Mouse (Mus musculus) CH12.LX (cell line): ENCODE data around the gene Inpp5e. TPM values are rescaled to one million over a fixed set of nuclear protein-coding genes. Genes with fewer than 3 reads are reported as not detected.

Source experiments
- DNase-seq: peaks from one replicate; pipeline ENCODE4 v3.0.0-alpha.2; 2013; ENCODE audit errors: extremely low read depth
- H3K27ac ChIP-seq: 2 replicates; pipeline ENCODE4 v1.5.1; 2012; ENCODE audit warnings: low read depth, mild to moderate bottlenecking, control low read depth, moderate library complexity; ENCODE audit not compliant: insufficient read depth
- H3K27me3 ChIP-seq: replicated peaks from 2 replicates; pipeline ENCODE3; 2012; ENCODE audit warnings: inconsistent platforms
- H3K36me3 ChIP-seq, 2 experiments: replicated peaks in 1 of 2; 2 replicates each; pipeline versions ENCODE3 to v1.6.1; 2012; ENCODE audit warnings: inconsistent platforms in 1 of 2, low read length in 1 of 2, mild to moderate bottlenecking in 1 of 2, mixed read lengths in 1 of 2, moderate library complexity in 1 of 2; ENCODE audit not compliant: control insufficient read depth in 1 of 2, insufficient read depth in 1 of 2
- H3K4me1 ChIP-seq, 2 experiments: 2 replicates each; pipeline ENCODE4 v1.6.1; 2012; ENCODE audit warnings: inconsistent platforms in 1 of 2, moderate library complexity in 1 of 2; ENCODE audit not compliant: insufficient read depth in 2 of 2, control insufficient read depth in 1 of 2
- H3K4me2 ChIP-seq: 2 replicates; pipeline ENCODE4 v1.6.1; 2012; ENCODE audit warnings: low read depth, mild to moderate bottlenecking, control low read depth; ENCODE audit not compliant: poor library complexity, insufficient read depth, severe bottlenecking
- H3K4me3 ChIP-seq, 3 experiments: fragments of 150-350 bp in 1 of 3; sonication (generic) in 1 of 3; replicated peaks in 1 of 3; 2 replicates each; pipeline versions ENCODE3 to v1.5.1; 2011 to 2012; ENCODE audit warnings: low read depth in 2 of 3, low read length in 2 of 3, mild to moderate bottlenecking in 2 of 3, moderate library complexity in 2 of 3, control low read depth in 1 of 3, improper control_type of control experiment in 1 of 3, inconsistent platforms in 1 of 3, mixed read lengths in 1 of 3; ENCODE audit not compliant: poor library complexity in 1 of 3
- H3K79me2 ChIP-seq: replicated peaks from 2 replicates; pipeline ENCODE4 v1.6.1; 2012; ENCODE audit warnings: mild to moderate bottlenecking, moderate library complexity; ENCODE audit not compliant: control insufficient read depth, poor library complexity, insufficient read depth, severe bottlenecking; ENCODE audit errors: extremely low read depth
- H3K9ac ChIP-seq: 2 replicates; pipeline ENCODE4 v1.6.1; 2012; ENCODE audit warnings: low read depth, mild to moderate bottlenecking, control low read depth, moderate library complexity; ENCODE audit not compliant: insufficient read depth
- H3K9me3 ChIP-seq: replicated peaks from 2 replicates; pipeline ENCODE3; 2012; ENCODE audit warnings: low read length, inconsistent platforms, mixed read lengths
- BHLHE40 ChIP-seq: IDR thresholded peaks from 2 replicates; pipeline ENCODE4 v1.6.1; 2011; ENCODE audit warnings: mild to moderate bottlenecking, low read depth, low read length, improper control_type of control experiment
- CHD2 ChIP-seq: IDR thresholded peaks from 2 replicates; pipeline ENCODE4 v1.6.1; 2011; ENCODE audit warnings: low read length, improper control_type of control experiment
- CTCF ChIP-seq, 2 experiments: IDR thresholded peaks in 1 of 2; conservative IDR thresholded peaks in 1 of 2; 2 replicates each; pipeline ENCODE4 v1.5.1; 2011 to 2012; ENCODE audit warnings: low read depth in 2 of 2, low read length in 2 of 2, improper control_type of control experiment in 1 of 2, inconsistent platforms in 1 of 2, mild to moderate bottlenecking in 1 of 2, moderate library complexity in 1 of 2
- ELF1 ChIP-seq: IDR thresholded peaks from 2 replicates; pipeline ENCODE4 v1.6.1; 2014; ENCODE audit warnings: low read depth, mild to moderate bottlenecking, inconsistent platforms, low read length, improper control_type of control experiment
- EP300 ChIP-seq: IDR thresholded peaks from 2 replicates; pipeline ENCODE4 v1.6.1; 2011; ENCODE audit warnings: low read length, improper control_type of control experiment
- ETS1 ChIP-seq: conservative IDR thresholded peaks from 2 replicates; pipeline ENCODE4 v1.6.1; 2012; ENCODE audit warnings: low read depth, mild to moderate bottlenecking, inconsistent platforms, low read length, improper control_type of control experiment, moderate library complexity
- GABPA ChIP-seq: IDR thresholded peaks from 2 replicates; pipeline ENCODE4 v1.6.1; 2012; ENCODE audit warnings: low read depth, low read length, improper control_type of control experiment, inconsistent platforms; ENCODE audit not compliant: insufficient replicate concordance
- IRF4 ChIP-seq: IDR thresholded peaks from 2 replicates; pipeline ENCODE4 v1.6.1; 2014; ENCODE audit warnings: low read depth, mild to moderate bottlenecking, inconsistent platforms, low read length, improper control_type of control experiment
- JUN ChIP-seq: IDR thresholded peaks from 2 replicates; pipeline ENCODE4 v1.6.1; 2011; ENCODE audit warnings: low read depth, mild to moderate bottlenecking, low read length, improper control_type of control experiment, moderate library complexity; ENCODE audit not compliant: insufficient read depth
- JUND ChIP-seq: conservative IDR thresholded peaks from 2 replicates; pipeline ENCODE4 v1.6.1; 2011; ENCODE audit warnings: low read depth, low read length, improper control_type of control experiment
- KAT2A ChIP-seq: IDR thresholded peaks from 2 replicates; pipeline ENCODE4 v1.6.1; 2012; ENCODE audit warnings: low read length, improper control_type of control experiment, inconsistent platforms; ENCODE audit not compliant: insufficient replicate concordance
- MAFK ChIP-seq: IDR thresholded peaks from 2 replicates; pipeline ENCODE4 v1.6.1; 2011; ENCODE audit warnings: low read length, improper control_type of control experiment; ENCODE audit not compliant: insufficient replicate concordance
- MAX ChIP-seq: IDR thresholded peaks from 2 replicates; pipeline ENCODE4 v1.6.1; 2011; ENCODE audit warnings: low read length, improper control_type of control experiment
- MAZ ChIP-seq: IDR thresholded peaks from 2 replicates; pipeline ENCODE4 v1.6.1; 2012; ENCODE audit warnings: low read depth, mild to moderate bottlenecking, inconsistent platforms, low read length, improper control_type of control experiment, moderate library complexity
- MXI1 ChIP-seq: IDR thresholded peaks from 2 replicates; pipeline ENCODE4 v1.6.1; 2011; ENCODE audit warnings: mild to moderate bottlenecking, low read depth, low read length, improper control_type of control experiment
- MYC ChIP-seq: IDR thresholded peaks from 2 replicates; pipeline ENCODE4 v1.6.1; 2011; ENCODE audit warnings: low read depth, mild to moderate bottlenecking, improper control_type of control experiment, low read length
- NELFE ChIP-seq: IDR thresholded peaks from 2 replicates; pipeline ENCODE4 v1.6.1; 2011; ENCODE audit warnings: low read depth, low read length, improper control_type of control experiment
- PAX5 ChIP-seq: IDR thresholded peaks from 2 replicates; pipeline ENCODE4 v1.6.1; 2012; ENCODE audit warnings: low read length, inconsistent platforms, mixed read lengths
- POLR2A ChIP-seq: IDR thresholded peaks from 2 replicates; pipeline ENCODE4 v1.6.1; 2011; ENCODE audit warnings: low read depth, mild to moderate bottlenecking, improper control_type of control experiment, low read length
- SIN3A ChIP-seq: IDR thresholded peaks from 2 replicates; pipeline ENCODE4 v1.6.1; 2012; ENCODE audit warnings: low read length, improper control_type of control experiment, inconsistent platforms
- SMC3 ChIP-seq: IDR thresholded peaks from 2 replicates; pipeline ENCODE4 v1.6.1; 2011; ENCODE audit warnings: low read depth, low read length, improper control_type of control experiment
- TBP ChIP-seq: conservative IDR thresholded peaks from 2 replicates; pipeline ENCODE4 v1.6.1; 2011; ENCODE audit warnings: low read depth, low read length, improper control_type of control experiment
- UBTF ChIP-seq: IDR thresholded peaks from 2 replicates; pipeline ENCODE4 v1.6.1; 2012; ENCODE audit warnings: low read depth, mild to moderate bottlenecking, inconsistent platforms, low read length, improper control_type of control experiment, moderate library complexity
- USF1 ChIP-seq: IDR thresholded peaks from 2 replicates; pipeline ENCODE4 v1.6.1; 2014; ENCODE audit warnings: low read depth, mild to moderate bottlenecking, inconsistent platforms, low read length, improper control_type of control experiment
- USF2 ChIP-seq: conservative IDR thresholded peaks from 2 replicates; pipeline ENCODE4 v1.6.1; 2011; ENCODE audit warnings: low read depth, low read length, improper control_type of control experiment
- ZC3H11A ChIP-seq: IDR thresholded peaks from 2 replicates; pipeline ENCODE4 v1.6.1; 2012; ENCODE audit warnings: low read depth, mild to moderate bottlenecking, inconsistent platforms, low read length, improper control_type of control experiment
- ZKSCAN1 ChIP-seq: IDR thresholded peaks from 2 replicates; pipeline ENCODE4 v1.6.1; 2012; ENCODE audit warnings: low read depth, inconsistent platforms, low read length, improper control_type of control experiment, borderline replicate concordance
- ZMIZ1 ChIP-seq: IDR thresholded peaks from 2 replicates; pipeline ENCODE4 v1.6.1; 2012; ENCODE audit warnings: low read depth, mild to moderate bottlenecking, inconsistent platforms, low read length, improper control_type of control experiment
- ZNF384 ChIP-seq: IDR thresholded peaks from 2 replicates; pipeline ENCODE4 v1.6.1; 2012; ENCODE audit warnings: low read depth, low read length, improper control_type of control experiment, inconsistent platforms
- dilution Hi-C: fragments of 300-500 bp; cut with MboI; formaldehyde crosslinking; loops from 2 replicates; pipeline ENCODE4 v1.14.3; 2020; ENCODE audit warnings: low sequenced_read_pairs; ENCODE audit not compliant: extremely low pct_unique_long_range_greater_than_20kb, extremely low pct_ligation_motif_present
- in situ Hi-C: fragments of 300-500 bp; cut with MboI; formaldehyde crosslinking; loops from 3 replicates; pipeline ENCODE4 v1.14.3; 2019; ENCODE audit warnings: low sequenced_read_pairs, low pct_ligation_motif_present, low pct_unique_long_range_greater_than_20kb, mixed read lengths
- polyA plus RNA-seq: library from polyadenylated mRNA; unstranded; fragments of >175 nt; gene quantifications from 2 replicates; pipeline ENCODE4 v1.2.1, GENCODE M21; 2012; ENCODE audit warnings: low read depth; ENCODE audit not compliant: insufficient read length
- total RNA-seq, 2 experiments: library from RNA; depleted of rRNA; stranded (reverse); fragments of 300-350 nt in 1 of 2; fragments of >200 nt in 1 of 2; gene quantifications; 2 replicates each; pipeline ENCODE4 v1.2.3; 2012 to 2014

The Inpp5e gene
- total and polyA plus RNA-seq, 3 experiments = 5.2 to 10.2 (median 9.6) TPM

GRCm38 (mm10) chr2:26353066-26353980 is 55.7 kb downstream of the Inpp5e start:
- TF ChIP-seq BHLHE40 = no peak
- no peak for TF ChIP-seq MAX
- TF ChIP-seq UBTF = no peak
- TF ChIP-seq IRF4 = no peak
- TF ChIP-seq KAT2A = no peak
- TF ChIP-seq ZKSCAN1 = no peak
- no peak for TF ChIP-seq USF2
- TF ChIP-seq SIN3A = no peak
- TF ChIP-seq USF1 = no peak
- TF ChIP-seq MXI1 = no peak
- TF ChIP-seq EP300 = no peak
- no peak for TF ChIP-seq MYC
- no peak for TF ChIP-seq POLR2A
- no peak for TF ChIP-seq MAZ
- TF ChIP-seq JUN = no peak
- TF ChIP-seq CTCF (conservative IDR thresholded peaks at IDR 0.05 in 1 of 2, IDR thresholded peaks at IDR 0.05 in 1 of 2; ENCODE audit: low read depth in 2 of 2, low read length in 2 of 2) = no peak
- TF ChIP-seq PAX5 = no peak
- TF ChIP-seq TBP = no peak
- TF ChIP-seq ZMIZ1 = no peak
- no peak for TF ChIP-seq CHD2
- Histone ChIP-seq H3K79me2 (no peaks in the 10 kb centered on the region), H3K4me2 (no peak overlapping the region; the same call in 1 of the 2 replicates), H3K4me3 (no peak overlapping the region), H3K27me3 (no peaks in the 10 kb centered on the region), H3K9ac (no peak overlapping the region), H3K9me3 (no peaks in the 10 kb centered on the region), H3K27ac (no peak overlapping the region), H3K4me1 (peaks cover 10 to 19% of the 10 kb centered on the region in 2 experiments), H3K36me3 (peaks cover 19 to 54% of the 10 kb centered on the region in 2 experiments)
- dilution Hi-C loops (no loop called here), in situ Hi-C loops (loop anchor here (5.0 kb wide), 1 partner anchor 54 kb away; the partner anchor contains the start of gene Inpp5e)
- no peak for DNase-seq

DNA sequence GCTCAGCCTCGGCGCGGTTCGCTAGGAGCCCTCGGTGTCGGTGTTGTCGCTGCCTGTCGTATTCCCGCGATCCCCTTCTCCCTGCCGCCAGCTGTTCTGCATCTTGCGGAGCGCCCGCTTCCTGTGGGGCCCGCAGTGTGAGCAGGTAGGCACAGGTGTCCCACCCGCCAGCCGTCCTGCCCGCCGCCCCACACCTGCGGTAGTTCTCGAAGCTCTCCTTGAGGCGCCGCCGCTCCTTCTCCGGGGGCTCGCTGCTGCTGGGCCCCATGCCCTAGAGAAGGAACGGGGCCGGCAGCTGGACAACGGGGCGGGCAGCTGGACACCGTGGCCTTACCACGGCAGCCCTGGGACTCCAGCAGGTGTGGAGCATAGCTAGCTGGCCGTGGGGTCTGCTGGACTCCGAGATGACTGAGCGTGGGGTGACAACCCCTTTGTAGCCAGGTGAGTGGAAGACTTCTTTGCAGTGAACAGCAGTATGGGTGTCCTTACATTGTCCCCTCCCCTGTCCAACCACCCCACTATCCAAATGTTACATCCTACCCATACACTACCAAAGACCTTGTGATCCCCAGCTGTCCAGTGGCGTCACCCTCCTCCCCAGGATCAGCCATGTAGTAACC is 56.6 kb downstream of the Inpp5e start:
- peak overlapping the region; percentile 71 for H3K9ac ChIP-seq
- no peaks in the 10 kb centered on the region for H3K9me3 ChIP-seq
- dilution Hi-C loops = no loop called here
- in situ Hi-C loops = loop anchor here (5.0 kb wide), 1 partner anchor 55 kb away; the partner anchor contains the start of gene Inpp5e
- TF ChIP-seq ETS1 (no peak), JUN (no peak), JUND (no peak), NELFE (no peak), USF2 (no peak), ZC3H11A (no peak), MAFK (no peak), ELF1 (no peak), MXI1 (no peak), SMC3 (no peak), MYC (no peak), CHD2 (no peak; the same call in 1 of the 2 replicates), IRF4 (no peak), ZNF384 (no peak), MAX (no peak), KAT2A (no peak), PAX5 (no peak), CTCF (conservative IDR thresholded peaks at IDR 0.05 in 1 of 2, IDR thresholded peaks at IDR 0.05 in 1 of 2; ENCODE audit: low read depth in 2 of 2, low read length in 2 of 2) (no peak), GABPA (no peak)
- H3K27ac ChIP-seq = no peak overlapping the region
- H3K79me2 ChIP-seq = no peaks in the 10 kb centered on the region
- peak overlapping the region; percentile 87 for H3K4me2 ChIP-seq
- H3K4me3 ChIP-seq = peak overlapping the region; percentile 77 to 88 (median 85)
- H3K36me3 ChIP-seq = peaks cover 22 to 58% of the 10 kb centered on the region in 2 experiments
- no peak for DNase-seq
- H3K4me1 ChIP-seq = peaks cover 10 to 19% of the 10 kb centered on the region in 2 experiments
- no peaks in the 10 kb centered on the region for H3K27me3 ChIP-seq
